Comparison of ENCODE assay signal across 8 mouse cellular contexts in the genomic region with DNA sequence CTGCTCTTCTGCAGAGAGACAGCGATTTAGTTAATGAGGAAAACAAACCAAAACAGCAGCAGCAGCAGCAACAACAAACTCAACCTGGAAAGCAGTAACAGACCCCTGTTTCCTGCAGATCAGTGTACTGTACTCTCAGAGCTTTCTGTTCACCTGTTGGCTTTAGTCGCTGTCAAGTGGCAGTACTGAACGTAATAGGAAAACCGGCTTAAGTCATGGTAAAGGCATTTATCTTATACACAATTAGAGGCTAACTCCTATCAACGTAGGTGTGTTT. TPM values are rescaled to one million over a fixed set of nuclear protein-coding genes. Genes with fewer than 3 reads are reported as not detected.
DNase-seq lines count a peak whose midpoint lies in the region; ATAC-seq lines count a peak whose summit lies in the region.

No protein-coding gene starts in this region.

- H3K27ac ChIP-seq in kidney, embryonic 16.5 days (ENCODE audit: low read length), result peak overlapping the region; percentile 53; the same call in 1 of the 2 replicates
- no peak overlapping the region for H3K27ac ChIP-seq in embryonic facial prominence, embryonic 11.5 days (replicated peaks; ENCODE audit: low read depth, low read length)
- H3K27ac ChIP-seq in hindbrain, embryonic 15.5 days (replicated peaks), result peak overlapping the region; percentile 99
- peak overlapping the region; percentile 69 for H3K27ac ChIP-seq in midbrain, embryonic 15.5 days

- 0 out of 2 replicates have a peak overlapping the region, but pooled peaks have one; percentile 33 for H3K9ac ChIP-seq in kidney, embryonic 16.5 days (replicated peaks; ENCODE audit: low read length)
- no peak overlapping the region; the same call in 1 of the 2 replicates for H3K9ac ChIP-seq in embryonic facial prominence, embryonic 11.5 days (replicated peaks; ENCODE audit: low read length)
- H3K9ac ChIP-seq in hindbrain, embryonic 15.5 days, result peak overlapping the region; percentile 81; the same call in 1 of the 2 replicates
- H3K9ac ChIP-seq in midbrain, embryonic 15.5 days, result peak overlapping the region; percentile 31; the same call in 1 of the 2 replicates

- H3K27me3 ChIP-seq in kidney, embryonic 16.5 days (ENCODE audit: insufficient read depth, low read length), result no peaks in the 10 kb centered on the region
- no peaks in the 10 kb centered on the region for H3K27me3 ChIP-seq in embryonic facial prominence, embryonic 11.5 days (ENCODE audit: control insufficient read depth, insufficient read depth, low read length)
- no peaks in the 10 kb centered on the region for H3K27me3 ChIP-seq in hindbrain, embryonic 15.5 days
- H3K27me3 ChIP-seq in midbrain, embryonic 15.5 days (replicated peaks), result no peaks in the 10 kb centered on the region

- peak overlapping the region; percentile 62 for H3K4me2 ChIP-seq in kidney, embryonic 16.5 days (replicated peaks; ENCODE audit: low read depth, low read length)
- peak overlapping the region; percentile 74 for H3K4me2 ChIP-seq in embryonic facial prominence, embryonic 11.5 days (ENCODE audit: low read depth, low read length)
- H3K4me2 ChIP-seq in hindbrain, embryonic 15.5 days, result peak overlapping the region; percentile 81
- peak overlapping the region; percentile 60 for H3K4me2 ChIP-seq in midbrain, embryonic 15.5 days

- 49% methylated on average over 5 of the region's 5 CpGs for WGBS in kidney, embryonic 16.5 days
- WGBS in embryonic facial prominence, embryonic 11.5 days, result 65% methylated on average over 5 of the region's 5 CpGs
- WGBS in hindbrain, embryonic 15.5 days, result 50% methylated on average over 5 of the region's 5 CpGs
- WGBS in midbrain, embryonic 15.5 days, result 52% methylated on average over 5 of the region's 5 CpGs

- no peaks in the 10 kb centered on the region for H3K36me3 ChIP-seq in kidney, embryonic 16.5 days (ENCODE audit: insufficient read depth, low read length)
- H3K36me3 ChIP-seq in embryonic facial prominence, embryonic 11.5 days (replicated peaks; ENCODE audit: control insufficient read depth, insufficient read depth, low read depth, low read length), result no peaks in the 10 kb centered on the region
- H3K36me3 ChIP-seq in hindbrain, embryonic 15.5 days, result no peaks in the 10 kb centered on the region
- H3K36me3 ChIP-seq in midbrain, embryonic 15.5 days (replicated peaks), result no peaks in the 10 kb centered on the region

- H3K4me3 ChIP-seq in kidney, embryonic 16.5 days (ENCODE audit: low read length), result peak overlapping the region; percentile 71
- peak overlapping the region; percentile 68 for H3K4me3 ChIP-seq in embryonic facial prominence, embryonic 11.5 days (ENCODE audit: low read depth, low read length)
- peak overlapping the region; percentile 65 for H3K4me3 ChIP-seq in hindbrain, embryonic 15.5 days
- H3K4me3 ChIP-seq in midbrain, embryonic 15.5 days, result peak overlapping the region; percentile 96

- H3K4me1 ChIP-seq in kidney, embryonic 16.5 days (ENCODE audit: insufficient read depth, low read length), result peaks cover 11% of the 10 kb centered on the region
- no peaks in the 10 kb centered on the region for H3K4me1 ChIP-seq in embryonic facial prominence, embryonic 11.5 days (ENCODE audit: control insufficient read depth, insufficient read depth, low read length)
- H3K4me1 ChIP-seq in hindbrain, embryonic 15.5 days (replicated peaks), result peaks cover 11% of the 10 kb centered on the region
- H3K4me1 ChIP-seq in midbrain, embryonic 15.5 days, result peaks cover 14% of the 10 kb centered on the region

- no peak for DNase-seq in kidney, adult 9 months
- DNase-seq in embryonic facial prominence, embryonic 11.5 days (ENCODE audit: low spot score), result no peak
- no peak for DNase-seq in gastrocnemius, adult 8-10 months (ENCODE audit: low spot score in 2 of 2)
- DNase-seq in left cerebral cortex, postnatal 10 days (ENCODE audit: extremely low spot score in 1 of 2, low spot score in 2 of 2), result no peak
- DNase-seq in thymus, postnatal 36 days, result no peak

- no peaks in the 10 kb centered on the region for H3K9me3 ChIP-seq in kidney, embryonic 16.5 days (ENCODE audit: low read length)
- no peaks in the 10 kb centered on the region for H3K9me3 ChIP-seq in embryonic facial prominence, embryonic 11.5 days (replicated peaks; ENCODE audit: control insufficient read depth, low read length)
- no peaks in the 10 kb centered on the region for H3K9me3 ChIP-seq in hindbrain, embryonic 15.5 days
- H3K9me3 ChIP-seq in midbrain, embryonic 15.5 days, result no peaks in the 10 kb centered on the region

- intact Hi-C loops in left cerebral cortex, postnatal 10 days (cut with DNase I), result loop anchor here (5.0 kb wide), 1 partner anchor 172 kb away; no protein-coding TSS in a partner anchor

- ATAC-seq in kidney, embryonic 16.5 days (ENCODE audit: low FRiP score, low TSS enrichment), result no peak
- no peak for ATAC-seq in embryonic facial prominence, embryonic 11.5 days (replicated peaks; ENCODE audit: insufficient number of reproducible peaks, low FRiP score, low TSS enrichment, low read depth)
- no peak for ATAC-seq in hindbrain, embryonic 15.5 days (ENCODE audit: low FRiP score, low read depth)
- no peak for ATAC-seq in midbrain, embryonic 15.5 days (replicated peaks)

RNA-seq across cellular contexts. Expression of a gene that starts 2.3 kb away (rescaled TPM):
- 18.8 and 24.3 TPM in 2 replicates for polyA plus RNA-seq in kidney, embryonic 16.5 days (2015; fragmentation: Nextera tagmentation; extraction: Ambion mirVana)
- polyA plus RNA-seq in embryonic facial prominence, embryonic 11.5 days (2014; fragmentation: Nextera tagmentation; extraction: Ambion mirVana), result 45.4 and 50.7 TPM in 2 replicates
- polyA plus RNA-seq in hindbrain, embryonic 15.5 days (2015; fragmentation: Nextera tagmentation; extraction: Ambion mirVana), result 14.3 and 15.7 TPM in 2 replicates
- 17.8 and 20.5 TPM in 2 replicates for polyA plus RNA-seq in midbrain, embryonic 15.5 days (2015; fragmentation: Nextera tagmentation; extraction: Ambion mirVana)
- 1 to 10 TPM; 2.6 to 4.5 (median 3.8) TPM for total RNA-seq in gastrocnemius, adult 8-10 months (2022)
- total RNA-seq in left cerebral cortex, postnatal 10 days (2021), result 10 to 100 TPM; 15.5 to 18.6 TPM
